Mouse (Mus musculus): ENCODE measurements at regions not wholly inside any gene's neighbourhood (a gene's known extent, or its start where the extent isn't known, plus 50 kb on each side); places are given as distances from the start of the nearest gene placed in this dataset.
"Not testable (repeated sequence)": the region's sequence is repeated elsewhere in the genome, so short reads cannot be mapped to it uniquely, and the experiment has no call there.

- no peaks in the 10 kb centered on the region for H3K36me3 ChIP-seq (replicated peaks)
- WGBS, result 85% methylated on average over 5 of the region's 5 CpGs
Observed at GRCm38 (mm10) chr14:113838237-113838636, 523.8 kb downstream of the Tpm3-rs7 start.

GRCm38 (mm10) chr14:113847836-113848235, 533.4 kb downstream of the Tpm3-rs7 start:
- 100% methylated on average over 1 of the region's 1 CpGs for WGBS
- H3K4me2 ChIP-seq, result not testable (repeated sequence)

More at GRCm38 (mm10) chr14:113838237-113838636, 523.8 kb downstream of the Tpm3-rs7 start:
- Histone ChIP-seq H3K9ac (no peak overlapping the region), H3K4me1 (no peaks in the 10 kb centered on the region), H3K9me3 (no peaks in the 10 kb centered on the region), H3K4me3 (no peak overlapping the region), H3K27ac (no peak overlapping the region), H3K27me3 (replicated peaks) (no peaks in the 10 kb centered on the region), H3K4me2 (no peak overlapping the region)
- no peak for ATAC-seq (replicated peaks)

GRCm38 (mm10) chr14:113852988-113853387, 538.6 kb downstream of the Tpm3-rs7 start:
- Histone ChIP-seq H3K36me3 (replicated peaks) (no peaks in the 10 kb centered on the region), H3K27ac (no peak overlapping the region), H3K4me2 (no peak overlapping the region), H3K27me3 (replicated peaks) (no peaks in the 10 kb centered on the region), H3K9ac (no peak overlapping the region), H3K4me1 (no peaks in the 10 kb centered on the region), H3K4me3 (no peak overlapping the region), H3K9me3 (no peaks in the 10 kb centered on the region)
- no peak for ATAC-seq (replicated peaks)
- 93% methylated on average over 4 of the region's 4 CpGs for WGBS

More at GRCm38 (mm10) chr14:113847836-113848235, 533.4 kb downstream of the Tpm3-rs7 start:
- H3K36me3 ChIP-seq (replicated peaks); ATAC-seq (replicated peaks); H3K9me3 ChIP-seq; H3K4me1 ChIP-seq; H3K27ac ChIP-seq; H3K27me3 ChIP-seq (replicated peaks); H3K4me3 ChIP-seq; H3K9ac ChIP-seq: not testable (repeated sequence)

GRCm38 (mm10) chr14:113867123-113868019, 553.0 kb downstream of the Tpm3-rs7 start:
- Histone ChIP-seq H3K27me3 (replicated peaks) (no peaks in the 10 kb centered on the region), H3K27ac (peak overlapping the region; percentile 58; the same call in 1 of the 2 replicates), H3K4me2 (no peak overlapping the region), H3K4me1 (peaks cover 5% of the 10 kb centered on the region), H3K9ac (no peak overlapping the region), H3K36me3 (replicated peaks) (no peaks in the 10 kb centered on the region), H3K4me3 (no peak overlapping the region), H3K9me3 (no peaks in the 10 kb centered on the region)
- peak; percentile 85 for ATAC-seq (replicated peaks)
- 52% methylated on average over 5 of the region's 5 CpGs for WGBS

GRCm38 (mm10) chr14:113883581-113883980, 569.2 kb downstream of the Tpm3-rs7 start:
- H3K27me3 ChIP-seq (replicated peaks), result no peaks in the 10 kb centered on the region
- H3K4me3 ChIP-seq, result no peak overlapping the region
- H3K9ac ChIP-seq, result no peak overlapping the region
- no peaks in the 10 kb centered on the region for H3K36me3 ChIP-seq (replicated peaks)
- H3K4me1 ChIP-seq, result no peaks in the 10 kb centered on the region
- H3K9me3 ChIP-seq, result no peaks in the 10 kb centered on the region
- no peak overlapping the region for H3K27ac ChIP-seq
- no peak overlapping the region for H3K4me2 ChIP-seq
- no peak for ATAC-seq (replicated peaks)

GRCm38 (mm10) chr14:113886925-113887871, 572.8 kb downstream of the Tpm3-rs7 start:
- WGBS, result 73% methylated on average over 6 of the region's 6 CpGs
- Histone ChIP-seq H3K27me3 (replicated peaks) (no peaks in the 10 kb centered on the region), H3K4me3 (no peak overlapping the region), H3K4me2 (no peak overlapping the region), H3K9ac (no peak overlapping the region), H3K9me3 (no peaks in the 10 kb centered on the region), H3K27ac (no peak overlapping the region), H3K36me3 (replicated peaks) (no peaks in the 10 kb centered on the region), H3K4me1 (no peaks in the 10 kb centered on the region)
- ATAC-seq (replicated peaks), result no peak

- Histone ChIP-seq H3K4me3 (no peak overlapping the region), H3K4me1 (no peaks in the 10 kb centered on the region), H3K27ac (no peak overlapping the region), H3K27me3 (replicated peaks) (no peaks in the 10 kb centered on the region), H3K9me3 (no peaks in the 10 kb centered on the region), H3K4me2 (no peak overlapping the region), H3K9ac (no peak overlapping the region), H3K36me3 (replicated peaks) (no peaks in the 10 kb centered on the region)
- 41% methylated on average over 1 of the region's 1 CpGs for WGBS
- no peak for ATAC-seq (replicated peaks)
Observed at GRCm38 (mm10) chr14:113930779-113931178, 616.4 kb downstream of the Tpm3-rs7 start.

GRCm38 (mm10) chr14:113933841-113934240, 619.4 kb downstream of the Tpm3-rs7 start:
- no peak for ATAC-seq (replicated peaks)
- Histone ChIP-seq H3K9ac (no peak overlapping the region), H3K9me3 (no peaks in the 10 kb centered on the region), H3K27ac (no peak overlapping the region), H3K4me1 (no peaks in the 10 kb centered on the region), H3K36me3 (replicated peaks) (no peaks in the 10 kb centered on the region), H3K4me3 (no peak overlapping the region), H3K4me2 (no peak overlapping the region), H3K27me3 (replicated peaks) (no peaks in the 10 kb centered on the region)
- 91% methylated on average over 4 of the region's 4 CpGs for WGBS

Data from midbrain, embryonic 15.5 days (tissue).